Mouse (Mus musculus) neural tube, embryonic 11.5 days (tissue): Measurements from ENCODE around the gene Perp. TPM values are rescaled to one million over a fixed set of nuclear protein-coding genes. Genes with fewer than 3 reads are reported as not detected.

Experiments
- ATAC-seq: fragments of 200-750 bp; cut with Nextera tagmentation; 2 replicates; pipeline ENCODE4 v1.8.0; 2017; ENCODE audit warnings: moderate number of reproducible peaks, mild to moderate bottlenecking, moderate TSS enrichment, moderate library complexity; ENCODE audit not compliant: insufficient read depth, low FRiP score, low TSS enrichment
- DNase-seq: peaks from one replicate; pipeline ENCODE4 v3.0.0-alpha.2; 2015; ENCODE audit warnings: low spot score
- H3K27ac ChIP-seq: fragments of 300-500 bp; sonication (generic); 2 replicates; pipeline ENCODE4 v1.5.1; 2014; ENCODE audit warnings: low read depth, mild to moderate bottlenecking, low read length
- H3K27me3 ChIP-seq: fragments of 300-500 bp; sonication (generic); 2 replicates; pipeline ENCODE4 v1.6.1; 2014; ENCODE audit warnings: mild to moderate bottlenecking, low read length, mixed read lengths; ENCODE audit not compliant: control insufficient read depth, insufficient read depth
- H3K36me3 ChIP-seq: fragments of 300-500 bp; sonication (generic); 2 replicates; pipeline ENCODE4 v1.6.1; 2014; ENCODE audit warnings: mild to moderate bottlenecking, low read length, moderate library complexity, mixed read lengths; ENCODE audit not compliant: control insufficient read depth, insufficient read depth
- H3K4me1 ChIP-seq: fragments of 300-500 bp; sonication (generic); 2 replicates; pipeline ENCODE4 v1.6.1; 2014; ENCODE audit warnings: low read length, mixed read lengths; ENCODE audit not compliant: control insufficient read depth, insufficient read depth
- H3K4me2 ChIP-seq: fragments of 300-500 bp; sonication (generic); 2 replicates; pipeline ENCODE4 v1.6.1; 2014; ENCODE audit warnings: low read depth, mild to moderate bottlenecking, moderate library complexity
- H3K4me3 ChIP-seq: fragments of 300-500 bp; sonication (generic); 2 replicates; pipeline ENCODE4 v1.5.1; 2014; ENCODE audit warnings: low read depth, low read length
- H3K9ac ChIP-seq: fragments of 300-500 bp; sonication (generic); 2 replicates; pipeline ENCODE4 v1.6.1; 2014; ENCODE audit warnings: mild to moderate bottlenecking, low read length
- H3K9me3 ChIP-seq: fragments of 300-500 bp; sonication (generic); 2 replicates; pipeline ENCODE4 v1.6.1; 2016; ENCODE audit warnings: low read length; ENCODE audit not compliant: control insufficient read depth
- WGBS: fragments of 180-500 bp; shearing (Covaris S2); extraction: QIAGEN DNeasy Blood & Tissue Kit; methylation state at CpG from one replicate; pipeline ENCODE4 v1.1.7; 2014; 5-methylcytosine and 5-hydroxymethylcytosine counted together
- polyA plus RNA-seq: library from polyadenylated mRNA; unstranded; fragments of >200 nt; fragmentation: Nextera tagmentation; extraction: Ambion mirVana; gene quantifications from 2 replicates; pipeline ENCODE4 v1.2.1, GENCODE M21; 2014

The Perp gene
- polyA plus RNA-seq, 1 experiment from 2014 or later, result 13.7 TPM

DNA sequence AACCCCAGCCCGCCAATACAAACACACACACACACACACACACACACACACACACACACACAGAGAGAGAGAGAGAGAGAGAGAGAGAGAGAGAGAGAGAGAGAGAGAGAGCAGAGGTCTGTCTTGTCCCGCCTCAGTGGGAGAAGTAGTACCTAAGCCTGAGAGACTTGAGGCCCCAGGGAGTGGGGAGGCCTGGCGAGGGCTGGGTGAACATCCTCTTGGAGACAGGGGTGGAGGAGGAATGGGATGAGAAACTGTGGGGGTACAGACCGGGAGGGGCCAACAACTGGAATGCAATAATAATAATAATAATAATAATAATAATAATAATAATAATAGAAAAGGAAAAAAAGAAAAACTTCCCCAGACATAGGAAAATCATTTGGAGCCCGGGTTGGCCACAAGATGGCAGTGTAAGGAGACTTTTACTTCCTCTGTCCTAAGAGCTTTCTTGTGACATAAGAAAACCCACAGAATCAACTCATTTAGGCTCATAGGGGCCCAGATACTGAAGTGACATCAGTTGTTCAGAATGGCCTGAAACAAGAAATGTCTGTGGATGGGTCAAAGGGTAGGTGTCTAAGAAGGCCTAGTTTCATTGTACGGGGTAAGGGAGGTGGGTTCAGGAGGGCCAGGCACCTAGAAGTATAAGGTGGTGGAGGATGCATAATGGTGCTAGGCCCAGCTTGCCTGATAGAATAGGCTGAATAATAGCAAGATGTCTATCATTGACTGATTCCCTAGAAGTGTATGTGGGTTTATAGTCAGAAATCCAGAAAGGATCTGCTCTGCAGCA lies 8.9 kb upstream of the Perp start:
- H3K36me3 ChIP-seq, result no peaks in the 10 kb centered on the region
- H3K4me2 ChIP-seq, result no peak overlapping the region
- ATAC-seq (no peak), DNase-seq (peak; percentile 30)
- H3K4me3 ChIP-seq, result no peak overlapping the region
- H3K9ac ChIP-seq, result no peak overlapping the region
- no peaks in the 10 kb centered on the region for H3K9me3 ChIP-seq
- no peaks in the 10 kb centered on the region for H3K4me1 ChIP-seq
- no peaks in the 10 kb centered on the region for H3K27me3 ChIP-seq
- H3K27ac ChIP-seq, result no peak overlapping the region
- 57% methylated on average over 6 of the region's 6 CpGs for WGBS

GRCm38 (mm10) chr10:18839530-18839929 lies 5.3 kb upstream of the Perp start:
- ATAC-seq (no peak), DNase-seq (no peak)
- 89% methylated on average over 4 of the region's 4 CpGs for WGBS
- Histone ChIP-seq H3K4me3 (no peak overlapping the region), H3K27ac (no peak overlapping the region), H3K36me3 (no peaks in the 10 kb centered on the region), H3K4me2 (no peak overlapping the region), H3K4me1 (no peaks in the 10 kb centered on the region), H3K9me3 (no peaks in the 10 kb centered on the region), H3K9ac (no peak overlapping the region), H3K27me3 (peaks cover 10% of the 10 kb centered on the region)

DNA sequence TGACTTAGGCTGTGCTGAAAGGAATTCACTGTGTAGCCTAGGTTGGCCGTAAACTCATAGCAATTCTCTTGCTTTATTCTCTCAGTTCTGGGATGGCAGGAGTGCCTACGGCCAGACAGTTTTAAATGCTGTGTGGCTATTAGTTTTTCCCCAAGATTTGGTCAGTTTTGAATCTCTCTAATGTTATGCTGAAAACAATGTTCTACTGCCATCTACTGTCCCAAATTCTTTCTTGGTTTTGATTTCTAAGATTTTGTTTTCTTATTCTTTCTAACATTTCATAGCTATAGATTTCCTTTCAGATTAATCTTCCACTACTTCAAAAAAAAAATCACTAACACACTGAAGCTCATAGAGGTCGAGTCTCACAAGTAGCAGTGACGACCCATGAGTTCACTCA lies 4.1 kb upstream of the Perp start:
- H3K9ac ChIP-seq, result no peak overlapping the region
- no peak overlapping the region for H3K4me2 ChIP-seq
- H3K9me3 ChIP-seq, result no peaks in the 10 kb centered on the region
- DNase-seq (no peak), ATAC-seq (no peak)
- H3K4me1 ChIP-seq, result no peaks in the 10 kb centered on the region
- H3K27ac ChIP-seq, result no peak overlapping the region
- H3K36me3 ChIP-seq, result no peaks in the 10 kb centered on the region
- WGBS, result 69% methylated on average over 4 of the region's 4 CpGs
- H3K4me3 ChIP-seq, result no peak overlapping the region
- peaks cover 21% of the 10 kb centered on the region for H3K27me3 ChIP-seq

DNA sequence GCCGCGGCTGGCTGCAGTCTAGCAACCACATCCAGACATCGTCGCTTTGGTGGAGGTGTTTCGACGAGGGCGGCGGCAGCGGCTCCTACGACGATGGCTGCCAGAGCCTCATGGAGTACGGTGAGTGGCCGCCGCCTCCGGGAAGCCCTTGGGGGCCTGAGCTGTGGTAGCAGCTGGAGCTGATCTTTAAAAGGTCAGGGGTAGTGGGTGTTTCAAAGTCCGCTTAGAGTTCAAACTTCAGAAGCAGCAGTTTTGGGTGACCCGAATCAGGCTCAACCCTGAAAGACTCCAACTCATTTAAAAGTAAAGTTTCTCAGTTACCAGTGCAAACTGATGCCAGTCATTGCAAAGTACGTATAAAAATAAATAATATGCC lies 455 bp downstream of the Perp start:
- peak overlapping the region; percentile 88 for H3K4me2 ChIP-seq
- H3K4me1 ChIP-seq, result no peaks in the 10 kb centered on the region
- DNase-seq (no peak), ATAC-seq (no peak)
- peak overlapping the region; percentile 61 for H3K9ac ChIP-seq
- peaks cover 30% of the 10 kb centered on the region for H3K27me3 ChIP-seq
- peak overlapping the region; percentile 47 for H3K4me3 ChIP-seq
- WGBS, result 5% methylated on average over 18 of the region's 18 CpGs
- H3K27ac ChIP-seq, result no peak overlapping the region
- H3K9me3 ChIP-seq, result no peaks in the 10 kb centered on the region
- H3K36me3 ChIP-seq, result no peaks in the 10 kb centered on the region

DNA sequence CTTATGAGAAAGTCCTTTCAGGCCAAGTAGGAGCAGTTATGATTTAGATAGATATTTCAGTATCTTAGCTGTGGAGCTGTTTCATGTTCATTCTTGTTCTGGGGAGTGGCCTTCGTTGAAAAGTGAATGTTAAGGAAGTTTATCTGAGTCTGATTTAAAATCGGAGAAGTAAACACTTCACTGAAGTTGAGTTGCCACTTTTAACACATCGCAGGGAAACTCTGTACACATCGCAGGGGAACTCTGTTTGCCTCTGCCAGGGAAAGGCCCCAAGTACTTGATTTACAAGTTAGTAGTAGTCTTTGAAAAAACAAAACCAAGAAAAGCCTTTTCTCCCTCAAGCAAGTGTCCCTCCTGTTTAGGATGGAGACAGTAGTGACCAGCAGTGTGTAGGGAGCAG lies 891 bp downstream of the Perp start:
- Histone ChIP-seq H3K4me1 (no peaks in the 10 kb centered on the region), H3K36me3 (no peaks in the 10 kb centered on the region), H3K27me3 (peaks cover 30% of the 10 kb centered on the region), H3K27ac (no peak overlapping the region), H3K9me3 (no peaks in the 10 kb centered on the region), H3K4me2 (no peak overlapping the region), H3K9ac (no peak overlapping the region), H3K4me3 (no peak overlapping the region)
- ATAC-seq (no peak), DNase-seq (no peak)
- WGBS, result 55% methylated on average over 4 of the region's 4 CpGs

GRCm38 (mm10) chr10:18846474-18847264 lies 1.8 kb downstream of the Perp start:
- Histone ChIP-seq H3K27ac (no peak overlapping the region), H3K9ac (no peak overlapping the region), H3K4me3 (no peak overlapping the region), H3K4me1 (no peaks in the 10 kb centered on the region), H3K36me3 (no peaks in the 10 kb centered on the region), H3K27me3 (peaks cover 30% of the 10 kb centered on the region), H3K4me2 (no peak overlapping the region), H3K9me3 (no peaks in the 10 kb centered on the region)
- no peak for DNase-seq
- WGBS, result 76% methylated on average over 8 of the region's 8 CpGs
- no peak for ATAC-seq

DNA sequence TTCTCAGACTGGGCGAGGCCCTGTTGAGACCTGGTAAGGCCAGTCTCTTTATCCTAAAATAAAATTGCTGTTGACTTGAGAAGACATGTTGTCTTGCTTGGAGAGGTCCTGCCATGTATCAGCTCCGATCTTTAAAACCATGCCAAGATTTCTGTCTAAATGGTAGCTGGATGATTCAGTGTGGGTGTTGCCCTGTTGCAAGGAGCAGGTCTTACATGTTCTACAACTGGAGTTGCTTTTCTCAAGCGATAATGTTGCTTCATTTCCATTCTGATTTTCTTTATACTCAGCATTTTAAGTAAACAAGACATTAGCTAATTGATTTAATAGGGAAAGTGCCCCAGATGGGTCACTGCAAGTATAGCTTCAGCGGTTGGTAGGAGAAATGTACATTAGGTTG lies 5.4 kb downstream of the Perp start:
- no peaks in the 10 kb centered on the region for H3K36me3 ChIP-seq
- no peak overlapping the region for H3K4me3 ChIP-seq
- no peaks in the 10 kb centered on the region for H3K4me1 ChIP-seq
- ATAC-seq (no peak), DNase-seq (no peak)
- peaks cover 13% of the 10 kb centered on the region for H3K27me3 ChIP-seq
- H3K4me2 ChIP-seq, result no peak overlapping the region
- WGBS, result 92% methylated on average over 4 of the region's 4 CpGs
- H3K9me3 ChIP-seq, result no peaks in the 10 kb centered on the region
- no peak overlapping the region for H3K27ac ChIP-seq
- no peak overlapping the region for H3K9ac ChIP-seq

- ATAC-seq (no peak), DNase-seq (no peak)
- WGBS, result 89% methylated on average over 7 of the region's 7 CpGs
Observed at GRCm38 (mm10) chr10:18853417-18853816, 8.6 kb downstream of the Perp start.

GRCm38 (mm10) chr10:18857244-18857643 lies 12.4 kb downstream of the Perp start:
- Histone ChIP-seq H3K9me3 (no peaks in the 10 kb centered on the region), H3K36me3 (no peaks in the 10 kb centered on the region), H3K27me3 (no peaks in the 10 kb centered on the region), H3K9ac (no peak overlapping the region), H3K4me3 (no peak overlapping the region), H3K4me2 (no peak overlapping the region), H3K27ac (no peak overlapping the region), H3K4me1 (no peaks in the 10 kb centered on the region)
- 60% methylated on average over 4 of the region's 4 CpGs for WGBS
- DNase-seq (no peak), ATAC-seq (no peak)

More at GRCm38 (mm10) chr10:18853417-18853816, 8.6 kb downstream of the Perp start:
- no peak overlapping the region for H3K4me3 ChIP-seq
- no peak overlapping the region for H3K9ac ChIP-seq
- no peaks in the 10 kb centered on the region for H3K4me1 ChIP-seq
- H3K9me3 ChIP-seq, result no peaks in the 10 kb centered on the region
- no peaks in the 10 kb centered on the region for H3K36me3 ChIP-seq
- no peak overlapping the region for H3K4me2 ChIP-seq
- H3K27me3 ChIP-seq, result no peaks in the 10 kb centered on the region
- no peak overlapping the region for H3K27ac ChIP-seq
